Mouse (Mus musculus) 3T3-L1 (cell line): ENCODE measurements around the gene Tyw3.
"Not testable (repeated sequence)": the region's sequence is repeated elsewhere in the genome, so short reads cannot be mapped to it uniquely, and the experiment has no call there.

Experiments used
- DNase-seq: peaks from one replicate; pipeline ENCODE4 v3.0.0-alpha.2; 2015; ENCODE audit warnings: low read depth, low spot score

Tyw3 gene

DNA sequence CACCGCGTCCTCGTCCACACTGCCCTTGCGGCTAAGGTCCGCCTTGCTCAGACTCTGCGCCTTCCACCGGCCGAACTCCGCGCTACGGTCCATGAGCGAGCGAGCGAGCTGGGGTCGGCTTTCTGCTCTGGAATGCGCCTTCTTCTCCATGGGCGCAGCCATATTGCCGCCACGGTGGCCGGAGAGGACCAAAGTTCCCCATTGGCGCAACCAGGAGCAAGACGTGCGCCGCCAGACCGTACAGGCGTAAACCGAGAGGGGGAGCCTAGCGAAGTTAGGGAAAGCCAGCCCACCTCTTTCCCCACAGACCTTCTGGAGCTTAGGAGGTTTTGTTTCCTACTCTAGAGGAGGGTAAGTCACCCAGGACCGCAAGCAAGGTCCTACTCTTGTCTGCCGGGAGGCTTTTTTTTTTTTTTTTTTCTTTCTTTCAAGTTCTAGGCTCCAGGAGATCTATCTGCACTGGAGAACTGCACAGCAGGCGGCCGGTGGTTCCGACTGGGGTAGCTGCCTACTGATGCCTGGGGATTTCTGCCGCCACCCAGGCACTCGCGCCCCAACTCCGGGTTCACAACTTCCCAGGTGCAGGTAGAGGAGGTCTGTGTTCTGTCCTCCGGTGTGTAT, at the start of gene Tyw3:
TSS of gene Tyw3 (minus strand) at position 171 of the 621 bp plus-strand sequence.
- peak; percentile 95 for DNase-seq

DNA sequence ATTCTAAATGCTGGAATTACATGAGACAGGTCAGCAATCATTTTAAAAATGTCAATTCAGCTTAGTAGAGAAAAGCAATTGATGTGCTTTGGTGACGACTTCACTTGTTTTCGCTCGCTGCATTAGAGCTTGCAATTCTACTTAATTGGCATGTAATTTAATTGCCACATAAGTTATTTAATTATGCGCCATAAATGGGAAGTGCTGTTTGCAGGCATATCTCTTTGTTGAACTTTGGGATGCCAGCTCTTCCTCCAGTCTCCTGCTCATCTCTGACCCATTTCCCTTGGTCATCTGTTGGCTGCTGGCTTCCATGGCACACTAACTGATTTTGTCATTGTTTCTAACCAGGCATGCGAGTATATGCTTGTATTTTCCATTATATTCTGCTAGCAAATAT, 36.2 kb upstream of the Tyw3 start:
- DNase-seq: no peak

- not testable (repeated sequence) for DNase-seq
These were observed 34.4 kb upstream of the Tyw3 start for GRCm38 (mm10) chr3:154631281-154631680.

DNA sequence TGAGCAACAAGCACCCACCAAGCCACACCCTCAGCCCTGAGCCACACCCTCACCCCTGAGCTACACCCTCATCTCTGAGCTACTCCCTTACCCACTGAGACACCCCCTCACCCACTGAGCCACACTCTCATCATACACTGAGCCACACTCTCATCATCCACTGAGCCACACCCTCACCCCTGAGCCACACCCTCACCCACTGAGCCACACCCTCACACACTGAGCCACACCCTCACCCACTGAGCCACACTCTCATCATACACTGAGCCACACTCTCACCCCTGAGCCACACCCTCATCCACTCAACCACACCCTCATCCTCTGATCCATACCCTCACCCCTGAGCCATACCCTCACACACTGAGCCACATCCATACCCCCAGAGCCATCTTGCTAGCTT, 31.4 kb upstream of the Tyw3 start:
- peak; percentile 21 for DNase-seq

GRCm38 (mm10) chr3:154616106-154616505, 19.2 kb upstream of the Tyw3 start:
- DNase-seq: no peak

GRCm38 (mm10) chr3:154615304-154615703, 18.4 kb upstream of the Tyw3 start:
- DNase-seq: no peak

- no peak for DNase-seq
These were observed 17.9 kb upstream of the Tyw3 start for GRCm38 (mm10) chr3:154614771-154615170.

GRCm38 (mm10) chr3:154611888-154612287, 15.0 kb upstream of the Tyw3 start:
- DNase-seq: peak; percentile 20

DNA sequence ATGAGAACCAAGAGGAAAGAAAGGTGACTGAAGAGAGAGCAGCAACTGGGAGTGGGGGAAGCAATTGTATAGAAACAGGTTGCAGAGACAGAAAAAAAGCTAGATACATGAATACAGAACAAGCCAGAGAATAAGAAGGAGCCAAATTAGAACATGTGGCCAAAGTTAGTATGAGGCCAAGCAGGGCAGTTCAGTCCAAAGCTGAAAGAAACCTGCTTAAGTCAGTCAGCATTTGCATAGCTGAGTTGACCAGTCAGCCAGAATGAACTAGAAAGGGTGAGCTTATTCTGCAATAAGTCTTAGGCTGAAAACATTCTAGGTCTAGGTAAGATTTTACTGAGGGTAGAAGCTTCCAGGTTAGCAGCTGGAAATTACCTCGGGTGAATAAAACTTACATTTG, 11.0 kb upstream of the Tyw3 start:
- no peak for DNase-seq

GRCm38 (mm10) chr3:154604871-154605270, 8.0 kb upstream of the Tyw3 start:
- DNase-seq: no peak

DNA sequence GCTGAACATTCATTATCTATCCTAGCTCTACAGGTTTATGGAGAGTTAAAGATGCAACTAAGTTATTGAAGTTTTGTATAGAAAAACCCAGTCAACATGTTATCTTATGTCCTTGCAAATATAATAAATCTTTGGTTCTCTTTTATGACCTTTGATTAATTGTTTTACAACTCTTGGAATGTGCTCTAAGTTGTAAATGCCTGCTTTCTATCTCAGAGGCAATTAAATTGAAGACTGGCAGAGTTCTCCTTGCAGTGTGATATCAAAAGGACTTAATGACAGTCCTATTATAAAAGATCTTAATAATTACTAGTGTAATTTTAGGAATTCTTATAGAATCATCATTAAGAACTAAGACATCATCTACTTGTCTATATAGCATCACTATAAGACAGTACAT, 5.2 kb upstream of the Tyw3 start:
- no peak for DNase-seq

GRCm38 (mm10) chr3:154597561-154597960, 657 bp upstream of the Tyw3 start:
- DNase-seq: peak; percentile 27

GRCm38 (mm10) chr3:154596488-154596933, 393 bp downstream of the Tyw3 start, which contains the start of gene Cryz:
TSS of gene Cryz (plus strand) at chr3:154596711.
- DNase-seq: peak; percentile 95

GRCm38 (mm10) chr3:154594156-154594555, 2.7 kb downstream of the Tyw3 start:
- no peak for DNase-seq

DNA sequence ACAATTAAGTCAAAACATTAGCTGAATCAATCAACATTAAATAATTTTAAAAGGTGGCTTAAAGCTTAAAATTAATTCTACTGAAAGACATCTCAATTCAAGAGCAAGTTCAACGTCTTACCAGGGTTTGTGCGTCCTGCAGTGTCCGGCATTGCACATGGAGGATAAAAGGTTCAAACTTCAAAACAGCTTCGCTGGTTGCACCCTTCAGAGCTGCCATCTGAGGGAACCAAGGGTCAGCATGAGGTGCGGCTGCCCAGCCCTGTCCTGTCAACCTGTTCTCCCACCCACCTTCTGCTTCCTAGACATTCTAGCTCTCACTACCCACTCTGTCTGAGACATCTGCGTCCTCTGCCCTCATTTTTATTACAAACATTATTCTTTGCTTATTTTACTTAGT, 3.3 kb downstream of the Tyw3 start:
- DNase-seq: no peak

- DNase-seq: no peak
These were observed 5.3 kb downstream of the Tyw3 start for GRCm38 (mm10) chr3:154591621-154592020.

- no peak for DNase-seq
These were observed 5.9 kb downstream of the Tyw3 start for GRCm38 (mm10) chr3:154590971-154591370.

DNA sequence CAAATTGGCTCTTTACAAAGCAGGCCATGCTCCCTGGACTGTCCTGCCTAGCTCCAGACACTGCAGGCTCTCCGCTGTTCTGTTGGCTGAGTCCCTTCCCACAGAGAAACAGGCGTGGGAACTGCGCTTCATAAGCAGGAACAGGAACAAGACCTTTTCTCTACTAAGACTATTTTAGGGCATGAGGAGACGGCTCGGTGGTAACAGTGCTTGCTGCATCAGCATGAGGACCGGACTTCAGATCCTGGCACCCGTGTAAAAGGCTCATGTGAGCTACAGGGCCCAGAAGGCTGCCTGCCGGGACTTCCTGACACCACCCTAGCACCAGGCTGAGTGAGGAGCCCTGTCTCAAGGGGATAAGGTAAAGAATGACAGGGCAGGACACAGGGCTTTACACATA, 12.6 kb downstream of the Tyw3 start:
- no peak for DNase-seq

- DNase-seq: no peak
These were observed 19.0 kb downstream of the Tyw3 start for GRCm38 (mm10) chr3:154577895-154578294.

- DNase-seq: peak; percentile 51
These were observed 23.2 kb downstream of the Tyw3 start for GRCm38 (mm10) chr3:154573666-154574065.

DNA sequence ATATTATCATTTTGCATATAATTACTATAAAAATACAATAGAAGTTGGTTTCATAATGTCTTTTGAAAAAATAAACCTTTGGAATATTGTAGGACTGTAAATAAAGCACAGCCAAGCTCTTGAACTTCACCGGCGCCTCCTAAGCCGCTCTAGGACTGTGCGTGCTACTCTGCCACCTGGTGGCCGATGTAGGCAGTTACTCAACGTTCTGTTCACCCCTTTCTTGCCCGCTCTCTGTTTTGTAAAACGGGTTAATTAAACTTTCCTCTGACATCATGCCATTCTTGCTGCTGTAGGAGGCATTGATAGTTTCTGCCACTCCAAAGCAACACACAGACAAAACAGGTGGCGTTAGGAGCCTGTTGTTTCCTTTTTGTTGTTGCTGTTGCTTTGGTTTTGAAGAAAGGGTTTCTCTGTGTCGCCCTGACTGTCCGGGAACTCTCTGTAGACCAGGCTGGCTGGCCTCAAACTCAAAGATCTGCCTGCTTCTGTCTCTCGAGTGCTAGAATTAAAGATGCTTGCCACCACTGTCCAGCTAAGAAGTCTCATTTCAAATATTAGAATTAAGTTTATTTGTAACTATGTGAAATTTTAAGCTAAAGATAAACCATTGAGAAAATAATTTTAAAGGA, 24.4 kb downstream of the Tyw3 start:
- DNase-seq: peak; percentile 83

DNA sequence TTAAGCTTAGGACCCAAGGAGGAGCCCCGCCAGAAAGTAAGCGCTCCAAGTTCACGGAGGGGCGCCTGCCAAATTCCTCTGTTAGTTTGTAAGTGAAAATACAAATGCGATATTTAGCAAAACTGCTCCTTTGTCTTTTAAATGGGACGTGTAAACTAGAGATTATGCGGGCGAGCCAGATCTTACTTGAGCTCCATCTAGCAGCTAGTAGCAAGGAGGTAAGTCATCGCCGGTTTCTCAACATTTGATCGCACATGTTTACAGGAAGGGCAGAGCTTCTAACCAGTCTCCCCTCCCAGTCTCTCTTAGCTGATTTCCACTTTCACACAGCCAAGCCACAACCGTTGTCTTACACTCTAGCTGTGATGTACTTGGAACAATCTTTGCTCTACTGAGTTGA, 26.1 kb downstream of the Tyw3 start:
- DNase-seq: peak; percentile 17

GRCm38 (mm10) chr3:154570029-154570575, 26.8 kb downstream of the Tyw3 start:
- no peak for DNase-seq
